Mouse (Mus musculus) spleen, postnatal 14 days (tissue): ENCODE measurements around the gene Cma1.
A peak's percentile ranks its signal among the peaks of the same experiment; 100 is the strongest.
"Not testable (repeated sequence)": the region's sequence is repeated elsewhere in the genome, so short reads cannot be mapped to it uniquely, and the experiment has no call there.

ENCODE experiments used
- DNase-seq, 2 experiments: peaks; one replicate each; pipeline ENCODE4 v3.0.0; 2021 to 2022; ENCODE audit warnings: low spot score in 2 of 2

The Cma1 gene

GRCm38 (mm10) chr14:55944575-55944974, at the start of gene Cma1:
Gene Cma1 (minus strand): TSS chr14:55944675.
- no peak for DNase-seq

DNA sequence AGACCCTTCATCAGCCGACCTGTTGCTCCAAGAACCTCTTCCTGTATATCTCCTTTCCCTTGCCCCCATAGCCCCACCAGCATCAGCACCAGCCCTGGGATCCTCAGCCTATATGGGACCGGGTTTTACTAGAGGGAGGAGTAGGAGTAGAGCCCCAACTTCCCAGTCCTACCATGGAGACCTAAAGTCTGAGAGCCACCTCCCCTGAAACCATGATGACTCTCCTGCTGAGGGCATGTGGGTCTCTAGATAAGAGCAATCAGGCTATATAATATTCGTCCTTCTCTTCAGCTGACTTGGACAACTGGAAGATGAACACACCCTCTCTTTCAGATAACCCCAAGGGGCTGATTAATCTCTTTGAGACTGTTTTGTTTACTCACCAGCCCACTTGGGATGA, 43.0 kb upstream of the Cma1 start:
- DNase-seq, result not testable (repeated sequence)

GRCm38 (mm10) chr14:55963900-55964299, 19.4 kb upstream of the Cma1 start:
- not testable (repeated sequence) for DNase-seq

DNA sequence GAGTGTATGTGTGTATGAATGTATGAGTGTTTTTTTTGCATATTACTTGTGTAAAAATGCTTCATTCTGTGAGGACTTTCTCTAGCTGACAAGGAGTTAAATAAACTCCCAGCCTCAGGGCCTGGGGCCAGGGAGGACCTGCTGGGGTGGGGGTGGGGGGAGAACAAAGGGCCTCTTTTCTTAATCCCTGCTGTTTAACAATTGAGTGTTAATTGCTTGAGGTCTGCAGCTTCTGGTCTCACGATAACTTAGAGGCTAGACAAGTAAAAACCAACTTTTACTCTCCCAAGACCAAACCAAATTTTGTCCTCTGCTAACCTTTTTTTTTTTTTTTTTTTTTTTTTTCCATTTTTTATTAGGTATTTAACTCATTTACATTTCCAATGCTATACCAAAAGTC, 18.8 kb upstream of the Cma1 start:
- DNase-seq, result no peak

GRCm38 (mm10) chr14:55950346-55951030, 6.0 kb upstream of the Cma1 start, which contains the start of gene Cma2:
Gene Cma2 (plus strand): TSS chr14:55950980.
- DNase-seq, result no peak

DNA sequence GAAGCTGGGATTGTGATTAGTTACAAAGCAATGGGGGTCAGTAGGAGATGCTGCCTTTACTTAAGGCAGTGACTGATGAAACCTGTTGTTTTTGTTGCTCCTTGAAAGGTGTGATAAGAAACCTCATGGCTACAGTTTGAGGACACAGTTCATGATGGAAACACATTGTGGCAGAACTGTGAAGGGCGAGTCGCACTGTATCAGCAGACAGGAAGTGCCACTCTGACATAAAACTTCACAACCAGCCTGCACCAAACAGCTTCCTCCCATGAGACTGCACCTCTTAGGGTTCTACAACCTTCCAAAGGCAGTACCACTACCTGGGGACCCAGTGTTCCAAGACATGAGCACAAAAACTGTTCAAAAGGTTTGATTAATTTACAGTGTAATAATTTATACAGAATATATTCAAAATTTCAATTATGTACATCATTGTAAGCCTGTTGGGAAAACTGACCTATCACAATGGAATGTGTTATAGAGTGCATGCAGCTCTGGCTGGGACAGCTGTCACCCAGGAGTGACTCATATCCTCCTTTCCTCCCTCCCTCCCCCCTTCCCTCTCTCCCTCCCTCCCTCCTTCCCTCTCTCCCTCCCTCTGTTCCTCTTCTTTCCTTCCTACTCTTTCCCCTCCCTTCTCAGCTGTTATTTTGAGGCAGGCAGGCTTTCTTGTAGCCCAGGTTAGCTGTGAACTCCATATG, 1.9 kb upstream of the Cma1 start:
- no peak for DNase-seq

GRCm38 (mm10) chr14:55943601-55944000, 874 bp downstream of the Cma1 start:
- DNase-seq, result no peak

DNA sequence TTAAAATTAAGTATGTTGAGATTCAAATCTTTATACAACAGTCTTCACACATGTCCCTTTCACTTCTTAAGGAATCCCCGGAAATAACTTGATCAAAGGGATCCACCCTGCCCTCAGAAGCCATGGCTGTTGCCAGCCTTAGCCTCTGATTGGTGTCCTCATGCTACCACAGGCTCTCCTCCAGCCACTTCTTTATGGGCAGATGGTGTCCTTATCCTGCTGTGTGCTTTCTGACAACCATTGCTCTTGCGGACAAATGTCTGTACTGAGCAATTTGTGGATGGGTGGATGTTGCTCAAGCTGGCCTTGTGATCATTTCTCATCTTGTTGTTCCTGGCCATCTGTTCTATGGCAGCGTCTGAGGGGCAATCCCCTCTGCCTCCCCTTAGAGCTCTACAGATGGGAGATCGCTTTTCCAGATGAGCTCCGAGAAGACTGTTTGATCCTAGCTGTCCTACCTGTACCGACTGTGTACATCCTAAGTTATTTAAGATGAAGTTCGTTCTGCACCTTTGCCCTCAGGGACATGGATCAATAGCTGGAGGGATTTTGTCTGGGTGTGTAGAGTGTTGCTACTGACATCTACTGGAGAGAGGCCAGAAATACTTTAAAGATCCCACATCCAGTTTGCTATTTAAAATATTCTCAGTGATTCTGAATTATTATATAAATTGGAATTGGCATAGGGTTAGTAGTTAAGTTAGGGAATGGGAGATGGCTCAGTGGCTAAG, 4.2 kb downstream of the Cma1 start:
- no peak for DNase-seq

DNA sequence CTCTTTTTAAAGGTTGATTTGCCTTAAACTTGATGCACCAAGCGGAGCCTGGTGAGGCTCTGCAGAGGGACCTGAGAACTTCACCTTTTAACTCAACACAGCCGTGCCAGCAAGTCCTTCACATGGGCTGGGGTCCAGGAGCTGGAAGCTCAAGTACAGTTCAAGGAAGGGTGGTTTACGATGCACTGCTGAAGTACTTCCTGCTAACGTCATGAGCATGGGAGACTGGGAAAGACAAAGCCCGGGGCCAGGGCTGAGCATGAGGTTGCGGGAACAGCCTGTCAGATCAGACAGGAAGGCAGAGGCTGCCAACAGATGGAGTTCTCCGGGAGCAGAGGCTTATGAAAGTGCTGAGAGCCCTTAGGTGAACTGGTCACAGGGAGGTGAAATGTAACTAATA, 10.9 kb downstream of the Cma1 start:
- DNase-seq, result no peak

DNA sequence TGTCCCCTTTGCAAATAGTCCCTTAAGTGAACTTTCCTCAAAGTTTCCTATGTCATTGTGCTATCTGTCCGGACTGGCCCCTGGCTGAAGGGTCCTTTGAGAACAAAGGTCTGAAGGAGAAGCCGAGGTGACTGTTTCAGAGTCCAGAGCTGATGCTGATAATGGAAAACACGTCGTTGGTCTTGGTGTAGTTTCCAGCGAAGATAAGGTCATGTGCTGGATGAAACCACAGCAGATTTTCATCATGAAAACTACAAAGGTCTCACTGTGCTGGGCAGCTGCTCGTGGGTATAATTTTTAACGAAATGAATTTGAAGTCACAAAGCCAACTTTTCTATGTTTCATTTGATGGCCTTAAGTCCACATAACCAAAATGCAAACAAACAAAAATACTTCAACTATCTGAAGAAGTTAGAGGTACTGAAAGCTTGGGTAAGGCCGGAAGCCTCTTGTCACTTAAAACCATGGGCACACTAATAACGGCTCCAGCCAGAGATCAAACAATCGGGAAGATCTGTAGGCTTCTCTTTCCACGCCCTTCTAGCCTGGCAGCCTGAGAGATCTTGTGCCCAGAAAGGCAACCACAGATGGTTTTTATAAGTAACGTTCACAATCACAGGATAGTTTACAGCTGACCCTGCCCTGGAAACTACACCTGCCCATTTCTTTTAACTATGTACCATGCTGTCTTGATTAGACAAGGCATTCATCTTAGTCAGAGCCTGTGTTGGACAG, 15.0 kb downstream of the Cma1 start:
- no peak for DNase-seq

DNA sequence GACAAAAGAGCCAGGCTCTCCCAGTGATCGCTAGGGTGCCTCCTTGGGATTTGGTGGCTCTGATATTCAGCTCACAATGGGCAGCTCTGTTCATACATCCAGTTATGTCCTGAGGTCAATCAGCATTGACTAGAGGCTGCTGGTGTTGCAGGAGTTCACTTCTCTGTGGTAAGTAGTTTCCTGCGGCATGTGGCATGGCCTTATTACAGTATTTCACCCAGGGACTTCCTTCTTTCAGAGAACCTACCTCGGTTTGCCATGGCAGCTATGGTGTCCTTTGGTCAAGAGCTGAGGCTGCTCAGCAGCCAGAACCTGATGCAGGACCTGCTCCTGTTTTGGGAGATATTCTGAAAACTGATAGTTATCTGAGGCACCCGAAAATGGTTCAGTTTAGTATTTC, 17.6 kb downstream of the Cma1 start:
- no peak for DNase-seq

GRCm38 (mm10) chr14:55922475-55923232, 21.8 kb downstream of the Cma1 start:
- DNase-seq, result no peak

- peak in 1 of 2 experiments; percentile 59 for DNase-seq
Measured at GRCm38 (mm10) chr14:55918240-55919082, 26.0 kb downstream of the Cma1 start.

DNA sequence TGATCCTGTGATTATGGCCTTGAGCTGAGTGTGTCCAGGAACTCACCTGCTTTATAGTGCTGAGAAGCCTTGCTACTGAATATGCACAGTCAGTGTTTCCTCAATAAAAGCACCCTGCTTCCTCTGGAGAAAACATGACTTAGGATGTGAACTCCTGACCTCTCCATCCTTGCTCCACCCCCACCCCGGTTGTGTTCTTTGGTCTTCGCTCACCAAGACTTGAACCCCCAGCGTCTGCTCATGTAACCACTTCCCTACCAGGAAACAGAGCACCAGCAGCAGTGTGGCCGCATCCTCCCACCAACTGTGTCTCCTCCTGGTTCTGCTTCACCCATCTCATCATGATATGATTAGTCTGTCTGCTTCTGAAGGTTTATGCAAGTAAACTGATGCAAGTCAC, 31.1 kb downstream of the Cma1 start:
- DNase-seq, result no peak

DNA sequence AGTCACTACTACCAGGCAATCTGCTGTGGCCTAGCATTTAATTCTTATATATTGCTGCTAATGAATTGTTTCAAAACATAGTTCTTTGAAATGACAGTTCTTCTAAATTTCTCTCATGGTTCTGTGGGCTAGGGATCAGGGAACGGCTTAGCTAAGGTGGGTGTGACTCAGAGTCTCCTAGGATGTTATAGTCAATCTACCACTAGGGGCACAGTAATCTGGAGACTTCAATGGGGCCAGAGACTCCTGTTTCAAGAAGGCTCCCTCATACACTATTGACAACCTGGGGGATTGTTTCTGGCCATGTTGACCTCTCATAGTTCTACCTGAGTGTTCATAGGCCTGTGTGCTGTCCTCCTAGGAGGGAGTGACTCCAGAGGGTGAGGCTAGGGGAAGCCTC, 39.0 kb downstream of the Cma1 start:
- no peak for DNase-seq

- no peak for DNase-seq
Measured at GRCm38 (mm10) chr14:55900414-55900755, 44.1 kb downstream of the Cma1 start.

DNA sequence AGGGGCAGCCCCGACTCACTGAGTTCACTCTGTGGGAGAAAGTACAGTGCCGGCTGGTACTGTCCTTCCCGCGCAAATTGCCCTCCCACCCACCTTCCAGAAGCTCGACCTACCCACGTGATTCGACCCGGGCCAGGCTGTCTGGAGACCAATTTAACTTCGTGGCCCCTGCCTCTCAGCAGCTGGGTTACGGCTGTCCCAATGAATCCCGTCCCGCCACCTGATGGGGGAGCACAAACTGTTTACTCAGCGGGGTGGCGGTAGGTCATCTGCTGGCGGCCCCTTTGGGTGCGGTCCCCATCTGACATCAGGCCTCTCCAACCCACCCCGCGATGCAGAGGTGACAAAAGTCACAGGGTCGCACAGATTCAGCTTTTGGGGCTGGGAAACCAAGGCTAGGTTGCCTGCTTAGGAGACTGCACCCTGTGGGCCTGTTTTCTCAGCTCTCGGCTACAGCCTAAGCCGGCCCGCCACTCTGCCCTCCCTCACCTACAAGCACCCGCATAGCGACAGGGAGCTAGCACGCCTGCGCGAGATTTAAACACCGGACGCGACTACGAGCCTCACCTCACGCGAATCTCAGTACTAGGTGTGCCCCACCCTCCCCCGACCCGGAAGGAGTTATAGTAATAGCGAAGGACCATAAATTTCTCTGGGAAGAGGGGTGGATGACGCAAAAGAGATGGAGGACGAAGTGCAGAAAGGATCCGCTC, 44.6 kb downstream of the Cma1 start, which contains the start of gene Sdr39u1:
TSS of gene Sdr39u1 (minus strand) at position 593 of the 713 bp plus-strand sequence.
- peak; percentile 63 to 77 for DNase-seq

DNA sequence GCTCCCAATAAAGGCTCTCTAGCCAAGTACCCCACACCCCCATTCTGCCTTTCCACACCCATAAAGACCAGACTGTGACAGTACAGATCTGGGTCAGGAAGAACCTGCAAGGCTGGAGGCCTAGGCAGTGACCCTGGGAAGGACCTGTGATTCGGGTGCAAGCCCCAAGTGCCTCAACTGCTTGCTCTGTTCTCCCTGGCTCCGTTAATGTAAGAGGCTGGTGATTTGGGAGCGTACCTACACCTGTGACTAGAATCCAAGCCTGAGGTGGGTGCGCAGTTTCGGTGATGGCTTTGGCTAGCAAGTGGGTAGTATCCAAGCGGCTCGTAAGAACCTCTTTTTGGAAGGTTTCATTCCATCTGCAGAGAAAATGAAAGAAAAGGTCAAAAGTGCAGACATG, 45.5 kb downstream of the Cma1 start:
- DNase-seq, result no peak

DNA sequence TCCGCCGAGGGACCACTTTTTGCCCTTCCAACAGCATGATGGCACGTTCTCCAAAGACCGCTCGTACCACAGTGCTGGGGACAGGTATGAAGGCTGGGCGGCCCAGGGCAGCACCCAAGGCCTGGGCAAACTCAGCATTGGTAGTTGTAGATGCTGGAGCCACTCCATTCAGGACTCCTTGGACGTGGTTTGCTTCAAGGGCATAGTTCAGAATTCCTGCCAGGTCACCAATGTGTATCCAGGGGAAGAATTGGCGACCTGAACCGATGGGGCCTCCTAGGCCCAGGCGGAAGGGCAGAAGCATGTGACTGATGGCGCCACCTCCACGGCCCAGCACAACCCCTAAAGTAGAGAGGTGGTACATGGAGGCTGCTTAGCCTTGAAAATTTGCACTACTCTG, 46.8 kb downstream of the Cma1 start:
- no peak for DNase-seq
